Mouse (Mus musculus) heart, embryonic 11.5 days (tissue): Measurements from ENCODE around the gene Aipl1. TPM values are rescaled to one million over a fixed set of nuclear protein-coding genes. Genes with fewer than 3 reads are reported as not detected.

Experiments used
- ATAC-seq: fragments of 200-750 bp; cut with Nextera tagmentation; replicated peaks from 2 replicates; pipeline ENCODE4 v1.8.0; 2017; ENCODE audit warnings: moderate library complexity; ENCODE audit not compliant: insufficient number of reproducible peaks, low FRiP score, low TSS enrichment
- H3K27ac ChIP-seq: fragments of 300-500 bp; sonication (generic); 2 replicates; pipeline ENCODE4 v1.5.1; 2014; ENCODE audit warnings: mild to moderate bottlenecking, low read depth, low read length
- H3K27me3 ChIP-seq: fragments of 300-500 bp; sonication (generic); 2 replicates; pipeline ENCODE4 v1.6.1; 2014; ENCODE audit warnings: mild to moderate bottlenecking, low read length, mixed read lengths; ENCODE audit not compliant: control insufficient read depth, insufficient read depth
- H3K36me3 ChIP-seq: fragments of 300-500 bp; sonication (generic); 2 replicates; pipeline ENCODE4 v1.6.1; 2014; ENCODE audit warnings: mild to moderate bottlenecking, low read length, moderate library complexity, mixed read lengths; ENCODE audit not compliant: control insufficient read depth, insufficient read depth
- H3K4me1 ChIP-seq: fragments of 300-500 bp; sonication (generic); 2 replicates; pipeline ENCODE4 v1.6.1; 2014; ENCODE audit warnings: low read length; ENCODE audit not compliant: control insufficient read depth, insufficient read depth
- H3K4me2 ChIP-seq: fragments of 300-500 bp; sonication (generic); 2 replicates; pipeline ENCODE4 v1.6.1; 2014; ENCODE audit warnings: mild to moderate bottlenecking, moderate library complexity
- H3K4me3 ChIP-seq: fragments of 300-500 bp; sonication (generic); 2 replicates; pipeline ENCODE4 v1.5.1; 2014; ENCODE audit warnings: low read depth, low read length
- H3K9ac ChIP-seq: fragments of 300-500 bp; sonication (generic); 2 replicates; pipeline ENCODE4 v1.6.1; 2014; ENCODE audit warnings: mild to moderate bottlenecking, low read depth, low read length, moderate library complexity
- H3K9me3 ChIP-seq: fragments of 300-500 bp; sonication (generic); replicated peaks from 2 replicates; pipeline ENCODE4 v1.6.1; 2016; ENCODE audit warnings: low read length; ENCODE audit not compliant: control insufficient read depth
- WGBS: fragments of 180-500 bp; shearing (Covaris S2); extraction: QIAGEN DNeasy Blood & Tissue Kit; methylation state at CpG from one replicate; pipeline ENCODE4 v1.1.7; 2014; ENCODE audit not compliant: insufficient replicate concordance; 5-methylcytosine and 5-hydroxymethylcytosine counted together
- polyA plus RNA-seq: library from polyadenylated mRNA; unstranded; fragments of >200 nt; fragmentation: Nextera tagmentation; extraction: Ambion mirVana; gene quantifications from 2 replicates; pipeline ENCODE4 v1.2.1, GENCODE M21; 2014

Aipl1 gene
- polyA plus RNA-seq, result 0.34 and 0.52 TPM in 2 replicates

DNA sequence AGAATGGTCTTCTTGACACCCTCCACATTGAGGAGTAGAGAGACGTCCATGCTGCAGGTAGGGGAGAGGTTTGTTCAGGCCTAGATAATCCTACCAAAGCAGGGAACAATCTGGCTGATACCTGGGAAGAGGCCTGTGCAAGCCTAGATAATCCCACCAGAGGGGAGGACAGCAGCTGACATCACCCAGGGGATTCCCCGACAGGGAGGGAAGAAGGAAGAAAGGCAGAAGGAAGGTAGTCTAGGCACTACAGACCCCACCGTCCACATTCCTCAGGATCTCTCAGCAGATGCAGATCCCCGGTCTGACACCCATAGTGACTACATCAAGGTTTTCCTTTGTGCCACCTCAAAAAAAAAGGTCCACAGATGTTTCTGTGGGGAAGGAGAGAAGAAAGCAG lies at the start of gene Aipl1:
Gene Aipl1, minus strand, starts transcription at position 101 of the 400 bp plus-strand sequence.
- 0 out of 2 replicates have a peak, but pooled peaks cover 8% of the 10 kb centered on the region for H3K27me3 ChIP-seq
- no peaks in the 10 kb centered on the region for H3K36me3 ChIP-seq
- 54% methylated on average over 4 of the region's 4 CpGs for WGBS
- no peak within 1 kb of the TSS for H3K9ac ChIP-seq
- peaks cover 26% of the 10 kb centered on the region for H3K4me1 ChIP-seq
- H3K27ac ChIP-seq, result no peak within 1 kb of the TSS
- no peak for ATAC-seq
- no peak within 1 kb of the TSS for H3K4me2 ChIP-seq
- no peak within 1 kb of the TSS for H3K4me3 ChIP-seq
- H3K9me3 ChIP-seq, result no peaks in the 10 kb centered on the region

DNA sequence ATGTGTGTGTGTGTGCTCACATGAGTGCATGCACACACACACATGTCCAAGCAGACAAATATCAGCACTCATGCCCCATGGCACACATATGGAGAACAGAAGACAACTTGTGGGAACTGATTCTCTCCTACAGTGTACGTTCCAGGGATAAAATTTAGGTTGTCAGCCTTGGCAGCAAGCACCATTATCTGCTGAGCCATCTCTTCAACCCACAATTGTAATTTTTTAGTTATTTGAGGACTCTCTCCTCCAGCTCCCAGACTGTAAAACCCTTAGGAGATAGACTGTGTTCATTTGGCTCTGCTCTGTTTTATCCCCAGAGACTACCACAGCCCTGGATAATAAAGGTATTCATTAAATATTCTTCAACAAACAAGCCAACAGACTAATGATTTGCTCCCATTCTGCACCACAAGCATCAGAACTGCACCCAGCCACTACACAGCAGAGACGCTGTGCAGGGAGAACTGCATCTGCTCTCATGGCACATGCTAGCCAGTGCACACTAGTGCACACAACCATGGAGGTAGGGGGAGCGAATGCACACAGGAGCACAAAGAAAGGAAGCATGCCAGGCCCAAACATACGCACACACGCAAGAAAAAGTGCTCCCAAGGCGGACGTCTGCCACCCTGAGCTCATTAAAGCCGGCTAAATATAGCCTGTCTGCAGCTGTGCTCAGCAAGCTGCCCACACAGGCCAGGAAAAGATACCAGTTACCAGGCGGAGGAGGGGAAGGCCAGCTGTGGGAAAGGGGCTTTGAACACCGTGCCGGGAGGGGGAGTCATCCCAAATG lies 49.1 kb upstream of the Aipl1 start:
- ATAC-seq, result 0 out of 2 replicates have a peak, but pooled peaks have one; percentile 23

DNA sequence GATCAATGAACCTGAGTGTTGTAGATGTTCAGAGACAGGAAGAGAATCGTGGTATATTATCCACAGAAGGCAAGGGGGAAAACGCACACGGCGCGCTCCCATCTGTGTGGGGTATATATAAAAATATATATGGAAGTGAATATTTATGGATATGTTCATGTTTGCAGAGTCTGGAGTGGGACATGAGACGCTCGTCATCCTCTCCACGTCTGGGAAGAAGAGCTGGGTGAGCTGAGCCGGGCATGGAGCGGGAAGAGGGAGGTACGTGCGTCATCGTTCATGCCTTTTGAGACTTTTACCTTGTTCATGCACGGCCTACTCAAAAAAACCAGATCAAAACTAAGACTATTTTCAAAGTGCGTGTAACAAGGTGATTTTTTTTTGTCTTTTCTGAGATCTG lies 47.0 kb upstream of the Aipl1 start:
- WGBS, result 92% methylated on average over 15 of the region's 15 CpGs
- ATAC-seq, result no peak
- H3K27me3 ChIP-seq, result no peaks in the 10 kb centered on the region
- no peak overlapping the region for H3K4me2 ChIP-seq
- no peak overlapping the region for H3K27ac ChIP-seq
- no peaks in the 10 kb centered on the region for H3K36me3 ChIP-seq
- no peaks in the 10 kb centered on the region for H3K9me3 ChIP-seq
- H3K4me1 ChIP-seq, result peaks cover 4% of the 10 kb centered on the region
- H3K4me3 ChIP-seq, result no peak overlapping the region
- no peak overlapping the region for H3K9ac ChIP-seq

More for the DNA sequence above, 49.1 kb upstream of the Aipl1 start:
- H3K4me2 ChIP-seq, result peak overlapping the region; percentile 15; the same call in 1 of the 2 replicates
- H3K4me1 ChIP-seq, result peaks cover 4% of the 10 kb centered on the region
- no peak overlapping the region for H3K9ac ChIP-seq
- no peak overlapping the region for H3K4me3 ChIP-seq
- no peaks in the 10 kb centered on the region for H3K27me3 ChIP-seq
- no peaks in the 10 kb centered on the region for H3K36me3 ChIP-seq
- no peaks in the 10 kb centered on the region for H3K9me3 ChIP-seq
- H3K27ac ChIP-seq, result peak overlapping the region; percentile 18; the same call in 1 of the 2 replicates
- WGBS, result 32% methylated on average over 11 of the region's 11 CpGs

DNA sequence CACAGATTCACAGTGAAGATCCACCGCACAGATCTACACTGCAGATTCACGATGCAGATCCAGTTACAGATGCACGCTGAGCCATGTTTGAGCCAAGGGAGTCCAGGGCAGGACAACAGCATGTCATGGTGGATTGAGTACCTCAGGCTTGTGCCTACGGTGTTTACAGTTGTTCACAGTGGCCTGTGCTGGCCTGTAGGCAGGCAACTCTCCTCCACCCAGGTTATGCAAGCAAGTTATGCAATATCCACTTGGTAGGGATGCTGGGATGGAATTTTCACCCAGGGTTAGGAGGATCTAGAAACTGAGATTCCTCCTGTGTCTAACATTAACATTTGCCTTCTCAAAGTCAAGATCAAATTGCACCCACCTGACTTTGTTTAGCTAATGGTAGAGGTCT lies 45.3 kb upstream of the Aipl1 start:
- WGBS, result 86% methylated on average over 4 of the region's 4 CpGs
- Histone ChIP-seq H3K27me3 (no peaks in the 10 kb centered on the region), H3K36me3 (no peaks in the 10 kb centered on the region), H3K4me3 (no peak overlapping the region), H3K4me2 (no peak overlapping the region), H3K4me1 (peaks cover 4% of the 10 kb centered on the region), H3K9me3 (no peaks in the 10 kb centered on the region), H3K27ac (no peak overlapping the region), H3K9ac (no peak overlapping the region)
- ATAC-seq, result no peak

DNA sequence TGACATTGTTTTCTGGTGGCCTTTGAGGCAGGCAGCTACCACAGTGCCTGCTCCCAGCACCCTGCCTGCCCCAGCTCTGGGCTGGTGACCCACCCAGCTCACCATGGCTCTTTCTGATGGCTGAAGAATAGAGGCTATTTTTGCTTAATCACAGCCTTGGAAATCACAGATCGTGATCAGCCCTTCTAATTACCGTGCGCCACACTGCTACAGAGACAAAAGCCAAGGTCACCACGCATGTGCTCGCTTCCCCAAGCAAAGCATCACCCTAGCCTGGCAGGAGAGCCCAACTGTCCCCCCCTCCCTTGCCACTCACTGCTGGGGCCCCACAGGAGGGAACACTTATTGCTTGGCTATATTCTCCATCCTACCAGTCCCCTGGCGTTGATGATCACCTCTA lies 43.2 kb upstream of the Aipl1 start:
- H3K27ac ChIP-seq, result no peak overlapping the region
- H3K4me3 ChIP-seq, result no peak overlapping the region
- WGBS, result 86% methylated on average over 6 of the region's 6 CpGs
- H3K9me3 ChIP-seq, result no peaks in the 10 kb centered on the region
- H3K4me1 ChIP-seq, result no peaks in the 10 kb centered on the region
- no peak for ATAC-seq
- no peak overlapping the region for H3K9ac ChIP-seq
- no peaks in the 10 kb centered on the region for H3K36me3 ChIP-seq
- no peaks in the 10 kb centered on the region; the same call in 1 of the 2 replicates for H3K27me3 ChIP-seq
- no peak overlapping the region for H3K4me2 ChIP-seq

DNA sequence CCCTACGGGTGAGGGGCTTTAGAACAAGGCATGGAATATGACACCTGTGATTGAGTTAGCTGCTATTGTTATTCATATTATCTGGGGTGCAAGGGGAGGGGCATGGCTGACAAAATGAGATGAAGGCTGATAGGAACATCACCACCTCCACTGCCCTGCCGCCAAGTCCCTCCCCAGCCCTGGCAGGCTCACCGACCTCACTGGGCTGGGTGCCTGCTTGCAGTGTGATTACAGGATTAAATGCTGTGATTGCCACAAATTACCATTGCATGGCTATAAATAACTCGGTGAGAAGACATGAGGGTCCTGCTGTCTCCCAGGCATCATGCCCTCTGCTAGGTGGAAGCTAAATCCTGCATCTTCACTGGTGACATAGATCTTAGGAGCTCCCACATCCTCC lies 41.3 kb upstream of the Aipl1 start:
- H3K4me1 ChIP-seq, result no peaks in the 10 kb centered on the region
- no peak for ATAC-seq
- H3K9me3 ChIP-seq, result no peaks in the 10 kb centered on the region
- 40% methylated on average over 4 of the region's 4 CpGs for WGBS
- no peak overlapping the region for H3K4me2 ChIP-seq
- H3K27ac ChIP-seq, result no peak overlapping the region
- no peaks in the 10 kb centered on the region; the same call in 1 of the 2 replicates for H3K27me3 ChIP-seq
- H3K36me3 ChIP-seq, result no peaks in the 10 kb centered on the region
- no peak overlapping the region for H3K4me3 ChIP-seq
- no peak overlapping the region for H3K9ac ChIP-seq

DNA sequence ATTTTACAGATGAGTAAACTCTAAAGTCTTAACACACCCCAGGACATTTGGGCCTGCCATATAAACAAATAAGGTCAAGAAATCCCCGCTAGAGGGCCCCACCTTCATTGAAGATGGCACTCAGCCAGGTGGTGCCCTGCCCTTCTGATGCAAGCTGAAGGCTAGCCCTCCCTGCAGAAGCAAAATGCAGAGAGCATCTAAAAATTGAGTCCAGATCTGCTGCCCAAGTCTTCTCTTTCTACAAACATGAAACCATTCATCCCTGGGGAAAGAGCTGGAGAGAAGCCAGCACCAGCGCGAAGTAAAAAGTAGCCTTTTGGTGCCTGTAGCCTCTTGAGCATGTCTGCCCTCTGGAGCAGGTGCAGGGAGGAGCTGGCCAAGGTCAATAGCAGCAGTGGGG lies 40.7 kb upstream of the Aipl1 start:
- 37% methylated on average over 3 of the region's 3 CpGs for WGBS
- Histone ChIP-seq H3K36me3 (no peaks in the 10 kb centered on the region), H3K9ac (no peak overlapping the region), H3K4me1 (no peaks in the 10 kb centered on the region), H3K9me3 (no peaks in the 10 kb centered on the region), H3K27ac (no peak overlapping the region), H3K27me3 (peaks cover 3% of the 10 kb centered on the region), H3K4me3 (no peak overlapping the region), H3K4me2 (no peak overlapping the region)
- no peak for ATAC-seq

DNA sequence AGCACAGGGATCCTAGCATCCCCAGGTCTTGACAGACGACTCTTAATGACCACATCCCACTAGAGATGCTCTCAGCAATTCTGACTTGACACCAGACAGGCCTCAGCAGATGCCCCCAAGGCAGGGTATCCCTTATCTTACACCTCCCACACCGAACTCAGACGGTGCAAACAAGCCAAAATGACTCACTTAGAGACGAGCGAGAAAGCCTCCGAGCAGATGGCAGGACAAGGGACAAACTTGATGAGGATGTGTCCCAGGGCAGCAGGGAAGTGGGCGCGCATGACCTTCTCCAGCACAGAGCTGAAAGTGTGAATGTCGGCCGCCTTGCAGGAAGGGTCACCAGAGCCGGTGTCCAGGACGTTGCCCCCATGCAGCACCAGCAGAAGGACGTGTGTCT lies 36.9 kb upstream of the Aipl1 start:
- no peak for ATAC-seq
- Histone ChIP-seq H3K9me3 (no peaks in the 10 kb centered on the region), H3K36me3 (no peaks in the 10 kb centered on the region), H3K9ac (no peak overlapping the region), H3K27ac (no peak overlapping the region), H3K4me1 (no peaks in the 10 kb centered on the region), H3K4me2 (no peak overlapping the region), H3K27me3 (peaks cover 3% of the 10 kb centered on the region), H3K4me3 (no peak overlapping the region)
- 54% methylated on average over 13 of the region's 13 CpGs for WGBS
